Mouse (Mus musculus) thymus, postnatal 36 days (tissue): ENCODE data around the gene Fhod1.

ENCODE experiments used
- DNase-seq, 2 experiments: peaks; one replicate each; pipeline ENCODE4 v3.0.0; 2022; ENCODE audit warnings: mixed read lengths in 2 of 2

Fhod1 gene

GRCm38 (mm10) chr8:105315073-105315769, 32.5 kb downstream of the Fhod1 start:
- DNase-seq: no peak

GRCm38 (mm10) chr8:105313622-105314402, 33.9 kb downstream of the Fhod1 start:
- DNase-seq: no peak

GRCm38 (mm10) chr8:105312891-105313481, 34.8 kb downstream of the Fhod1 start:
- DNase-seq: no peak

DNA sequence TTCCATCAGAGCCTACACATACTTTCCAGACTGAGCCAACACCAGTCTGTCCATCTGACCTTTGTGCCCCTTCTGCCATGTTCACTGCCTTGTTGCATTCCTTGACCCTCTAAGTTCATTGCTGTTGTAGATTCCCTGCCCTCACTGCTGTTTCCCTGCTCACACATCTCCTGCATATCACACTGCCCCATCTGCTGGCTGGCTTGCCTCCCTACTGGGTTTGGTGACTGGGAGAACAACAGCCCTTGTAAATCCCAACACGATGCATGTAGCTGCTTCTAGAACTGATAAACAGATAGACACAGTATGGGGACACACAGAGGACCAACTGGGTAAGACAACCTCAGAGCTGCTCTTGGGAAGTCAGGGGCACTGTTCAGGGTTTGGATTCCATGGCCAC, 36.0 kb downstream of the Fhod1 start:
- DNase-seq: no peak

DNA sequence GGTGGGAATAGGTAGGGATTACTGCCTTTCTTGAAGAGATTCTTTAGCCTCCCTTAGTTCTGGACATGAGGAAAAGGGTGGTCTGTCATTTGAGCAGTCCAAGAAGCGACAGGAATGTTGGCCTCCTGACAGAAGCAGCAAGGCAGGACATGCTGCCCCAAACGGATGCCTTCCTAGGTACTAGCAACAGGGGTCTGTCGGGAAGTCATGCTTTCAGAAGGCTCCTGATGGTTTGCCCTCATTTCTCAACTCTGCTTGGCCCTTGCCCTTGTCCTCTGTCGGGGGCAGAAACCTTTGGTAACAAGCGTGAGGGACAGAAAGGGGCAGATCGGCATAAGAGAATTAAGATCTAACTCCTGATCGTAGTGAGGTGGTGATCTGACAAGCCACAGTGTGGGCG, 37.6 kb downstream of the Fhod1 start:
- DNase-seq: no peak

DNA sequence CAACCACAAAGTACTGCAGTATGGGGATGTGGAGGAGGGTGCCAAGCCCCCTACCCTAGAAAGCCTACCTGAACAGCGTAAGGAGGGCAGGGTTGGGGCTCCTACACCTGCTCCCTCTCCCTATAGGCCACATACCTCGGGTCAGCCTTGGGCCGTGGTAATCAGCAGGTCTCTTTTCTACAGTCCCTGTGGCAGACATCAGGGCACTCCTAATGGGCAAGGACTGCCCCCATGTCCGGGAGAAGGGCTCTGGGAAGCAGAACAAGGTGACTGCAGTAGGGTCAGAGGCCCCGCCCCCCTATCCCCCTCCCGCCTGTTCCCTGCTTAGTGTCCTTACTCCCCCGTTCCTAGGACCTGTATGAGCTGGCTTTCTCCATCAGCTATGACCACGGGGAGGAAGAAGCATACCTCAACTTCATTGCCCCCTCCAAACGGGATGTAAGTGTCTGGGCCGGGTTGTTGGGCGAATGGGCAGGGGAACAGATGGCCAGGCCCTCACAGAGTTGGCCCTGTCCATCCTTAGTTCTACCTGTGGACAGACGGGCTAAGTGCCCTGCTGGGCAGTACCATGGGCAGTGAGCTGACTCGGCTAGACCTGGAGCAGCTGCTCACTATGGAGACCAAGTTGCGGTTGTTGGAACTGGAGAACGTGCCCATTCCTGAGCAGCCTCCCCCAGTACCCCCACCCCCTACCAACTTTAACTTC, 38.5 kb downstream of the Fhod1 start:
- peak in 1 of 2 experiments; percentile 9 for DNase-seq

DNA sequence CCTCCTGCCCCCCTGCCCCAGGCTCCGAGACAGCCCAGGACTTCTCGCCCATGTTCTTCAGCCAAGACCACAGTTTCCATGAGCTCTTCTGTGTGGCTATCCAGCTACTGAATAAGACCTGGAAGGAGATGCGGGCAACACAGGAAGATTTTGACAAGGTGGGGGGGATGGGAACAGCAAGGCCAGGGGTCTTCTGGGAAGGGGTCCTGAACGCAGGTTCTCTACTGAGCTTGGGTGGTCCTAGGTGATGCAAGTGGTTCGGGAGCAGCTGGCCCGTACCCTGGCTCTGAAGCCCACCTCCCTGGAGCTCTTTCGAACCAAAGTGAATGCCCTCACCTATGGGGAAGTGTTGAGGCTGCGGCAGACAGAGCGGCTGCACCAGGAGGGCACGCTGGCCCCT, 39.3 kb downstream of the Fhod1 start:
- no peak for DNase-seq

- peak in 1 of 2 experiments; percentile 13 for DNase-seq
Measured at GRCm38 (mm10) chr8:105307670-105308069, 40.1 kb downstream of the Fhod1 start.

DNA sequence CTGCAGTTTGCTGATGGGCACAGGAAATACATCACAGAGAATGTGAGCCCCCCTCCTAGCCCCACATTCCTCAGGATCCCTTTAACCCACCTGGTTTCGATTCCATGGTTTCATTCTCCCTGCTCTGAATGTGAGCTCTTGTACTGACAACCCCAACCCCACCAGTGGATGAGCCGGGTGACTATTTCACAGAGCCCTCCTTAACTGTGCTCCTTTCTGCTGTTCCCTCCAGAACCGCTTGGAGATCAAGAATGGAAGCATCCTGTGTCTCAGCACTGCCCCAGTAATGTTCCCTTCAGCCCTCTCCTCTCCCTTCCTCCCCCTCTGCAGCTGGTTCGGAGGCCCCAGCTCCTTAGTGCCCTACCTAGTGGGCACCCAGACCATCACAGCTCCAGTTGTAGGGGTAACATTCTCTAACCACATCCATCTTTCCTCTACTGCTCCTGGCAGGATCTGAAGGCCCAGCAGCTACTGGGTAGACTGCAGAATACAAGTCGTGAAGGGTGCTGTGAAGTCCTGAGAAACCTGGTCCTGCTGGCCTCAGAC, 41.5 kb downstream of the Fhod1 start:
- DNase-seq: no peak

GRCm38 (mm10) chr8:105305211-105306145, 42.3 kb downstream of the Fhod1 start, which contains the start of gene Elmo3:
Gene Elmo3, plus strand, starts transcription at chr8:105305601.
- peak; percentile 57 to 76 for DNase-seq

- DNase-seq: peak in 1 of 2 experiments; percentile 37
Measured at GRCm38 (mm10) chr8:105304325-105305210, 43.2 kb downstream of the Fhod1 start.

GRCm38 (mm10) chr8:105303874-105304273, 43.9 kb downstream of the Fhod1 start:
- DNase-seq: no peak

DNA sequence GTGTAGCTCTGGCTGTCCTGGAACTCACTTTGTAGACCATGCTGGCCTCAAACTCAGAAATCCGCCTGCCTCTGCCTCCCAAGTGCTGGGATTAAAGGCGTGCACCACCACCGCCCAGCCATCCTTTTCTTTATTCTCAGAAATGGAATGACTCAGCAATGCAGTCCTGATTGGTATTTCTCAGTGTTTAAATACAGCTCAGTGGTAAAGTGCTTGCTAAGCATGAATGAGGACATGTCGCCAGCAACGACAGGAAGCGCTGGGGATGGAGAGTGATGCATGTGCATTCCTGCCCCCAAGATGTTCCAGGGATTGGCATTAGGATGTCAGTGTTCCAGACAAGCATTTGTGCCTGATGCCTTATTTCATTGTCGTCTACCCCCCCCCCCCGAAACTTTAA, 44.4 kb downstream of the Fhod1 start:
- DNase-seq: no peak

DNA sequence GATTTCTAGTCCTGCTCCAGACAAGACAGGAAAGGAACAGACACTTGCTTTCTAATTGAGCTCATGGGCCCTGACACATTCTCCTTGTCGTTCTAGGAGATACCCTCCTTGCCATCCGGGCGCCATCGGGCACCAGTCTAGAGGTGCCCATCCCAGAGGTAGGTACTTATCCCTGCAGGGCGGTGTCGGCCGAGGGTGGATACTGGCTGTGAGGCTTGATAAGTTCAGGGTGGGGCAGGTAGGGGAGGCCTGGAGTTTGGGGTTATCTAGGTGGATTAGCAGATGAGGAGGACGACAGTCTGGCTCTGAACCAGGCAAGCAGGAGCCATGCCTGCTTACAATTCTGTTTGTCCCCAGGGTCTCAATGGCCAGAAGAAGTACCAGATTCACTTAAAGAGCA, 47.8 kb downstream of the Fhod1 start:
- DNase-seq: peak in 1 of 2 experiments; percentile 18

DNA sequence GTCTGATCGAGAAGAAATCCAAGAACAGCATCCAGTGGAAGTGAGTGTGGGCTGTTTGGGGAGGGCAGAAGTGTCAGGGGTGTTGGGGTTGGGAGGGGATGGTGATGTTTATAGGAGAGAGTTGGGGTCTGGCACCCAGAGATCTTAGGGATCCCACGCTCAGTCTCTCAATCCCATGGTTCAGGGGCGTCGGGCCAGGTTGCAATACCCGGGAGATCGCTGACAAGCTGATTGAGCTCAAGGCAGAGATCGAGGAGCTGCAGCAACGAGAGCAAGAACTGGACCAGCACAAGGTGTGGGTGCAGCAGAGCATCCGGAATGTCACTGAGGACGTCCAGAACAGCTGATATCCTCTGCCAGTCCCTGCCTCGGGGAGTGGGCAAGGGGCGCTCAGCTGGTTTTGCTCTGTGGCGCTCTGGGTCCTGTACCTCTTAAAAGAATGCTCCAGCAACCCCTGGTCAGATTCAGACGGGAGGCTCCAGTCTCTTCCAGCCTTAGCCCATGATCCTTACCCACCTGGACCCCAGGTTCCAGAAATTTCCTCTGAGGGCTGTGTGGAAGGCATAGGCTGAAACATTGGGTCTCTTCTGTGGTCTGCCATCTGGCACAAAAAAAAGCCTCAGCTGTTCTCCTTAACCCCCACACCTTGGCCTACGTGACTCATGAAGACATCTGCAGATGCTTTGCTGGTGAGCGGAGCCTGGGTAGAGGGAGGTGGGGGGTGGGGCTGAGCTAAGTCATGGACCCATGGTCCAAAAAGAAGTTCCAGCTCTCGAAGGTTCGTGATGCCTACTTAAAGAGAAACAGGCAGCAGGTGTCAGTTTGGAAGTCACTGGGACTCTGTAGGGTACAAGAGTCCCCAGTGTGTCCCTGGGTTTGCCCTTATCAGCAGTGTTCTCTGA, 49.2 kb downstream of the Fhod1 start:
- DNase-seq: peak; percentile 51 to 69

DNA sequence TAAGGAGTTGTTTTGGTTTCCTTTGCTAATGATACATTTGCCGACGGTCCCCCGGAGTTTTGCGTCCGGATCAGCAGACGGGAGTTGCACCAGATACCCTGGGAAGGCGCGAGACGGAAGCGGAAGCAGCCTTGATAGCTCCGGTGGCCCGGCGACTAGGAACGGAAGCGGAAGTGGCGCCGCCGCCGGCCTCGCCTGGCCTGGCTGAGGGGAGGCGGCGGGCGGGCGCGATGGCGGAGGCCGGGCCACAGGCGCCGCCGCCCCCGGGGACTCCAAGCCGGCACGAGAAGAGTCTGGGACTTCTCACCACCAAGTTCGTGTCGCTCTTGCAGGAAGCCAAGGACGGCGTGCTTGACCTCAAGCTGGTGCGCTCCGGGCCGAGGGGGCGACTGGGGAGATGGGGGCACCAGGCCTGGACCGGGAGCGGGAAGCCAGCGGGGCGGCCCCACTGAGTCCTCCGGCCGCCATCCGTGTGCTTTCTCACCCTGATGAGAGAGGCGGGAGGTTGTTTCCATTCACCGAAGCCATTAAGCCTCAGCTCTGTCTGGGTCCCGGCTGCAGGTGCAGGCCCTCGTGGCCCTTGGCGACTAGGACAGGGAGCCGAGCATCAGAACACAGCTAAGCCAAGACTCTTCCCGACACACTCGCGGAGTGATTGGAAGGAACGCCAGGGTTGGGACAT, 50.1 kb downstream of the Fhod1 start, which contains the start of gene E2f4:
E2f4 (plus strand) TSS at position 153 of the 682 bp plus-strand sequence.
- peak; percentile 88 to 90 for DNase-seq

DNA sequence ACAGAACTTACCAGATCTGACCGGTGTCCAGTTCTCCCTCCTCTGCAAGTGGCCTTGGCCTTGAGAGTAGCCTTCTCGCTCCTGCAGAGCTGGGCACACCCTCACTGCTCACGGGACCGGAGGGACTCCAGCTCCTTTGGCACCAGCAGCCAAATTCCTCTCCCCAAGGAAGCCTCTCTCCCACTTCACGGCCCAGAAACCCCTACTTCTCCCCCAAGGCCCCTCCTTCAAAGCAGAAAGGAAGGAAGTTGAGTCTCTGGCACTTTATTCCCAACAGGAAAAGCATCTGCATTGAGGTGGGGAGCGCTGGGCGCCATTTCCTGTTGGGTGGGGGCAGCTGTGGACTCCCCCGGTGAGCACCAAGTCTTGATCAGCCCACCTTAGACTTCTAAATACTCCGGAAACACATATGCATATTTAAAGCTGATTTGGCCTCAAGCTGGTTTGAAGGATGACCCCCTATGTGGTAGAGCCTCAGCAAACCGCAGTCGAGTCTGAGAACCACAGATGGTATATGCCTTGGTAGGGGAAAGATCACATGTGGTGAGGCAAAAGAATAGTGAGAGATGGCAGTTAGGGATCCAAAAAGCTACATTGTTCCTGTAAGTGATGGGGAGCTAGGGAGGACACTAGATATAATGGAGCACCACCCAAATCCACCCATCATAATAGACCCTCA, 51.7 kb downstream of the Fhod1 start, which contains the start of gene Exoc3l:
Exoc3l (minus strand) TSS at position 207 of the 679 bp plus-strand sequence.
- DNase-seq: peak in 1 of 2 experiments; percentile 35

GRCm38 (mm10) chr8:105295256-105295655, 52.5 kb downstream of the Fhod1 start:
- peak in 1 of 2 experiments; percentile 8 for DNase-seq
